Mouse (Mus musculus): Measurements from ENCODE around the gene Pim3. TPM values are rescaled to one million over a fixed set of nuclear protein-coding genes. Genes with fewer than 3 reads are reported as not detected.

The Pim3 gene
- polyA plus RNA-seq, 1 experiment from 2014 or later, result 42.0 TPM

DNA sequence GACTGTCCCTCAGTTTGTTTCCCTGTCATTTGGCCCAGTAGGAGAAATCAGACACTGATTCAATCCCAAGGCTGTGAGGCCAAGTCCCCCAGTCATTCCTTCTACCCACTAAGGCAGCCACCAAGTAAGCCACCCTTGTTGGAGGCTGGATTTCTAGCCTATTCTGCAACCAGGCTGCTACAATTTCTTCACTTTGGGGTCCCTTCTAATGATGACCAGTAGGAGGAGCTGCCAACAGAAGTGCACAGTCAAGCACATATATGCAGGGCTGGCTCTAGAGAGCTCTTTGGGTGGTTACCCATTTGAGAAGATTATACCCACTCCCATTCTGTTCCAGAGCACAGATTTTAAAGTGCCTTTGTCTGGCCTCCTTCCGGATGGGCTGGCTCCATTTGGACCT lies 41.1 kb downstream of the Pim3 start:
- WGBS, result 88% methylated on average over 1 of the region's 1 CpGs
- ATAC-seq (replicated peaks; ENCODE audit: low FRiP score), result no peak

GRCm38 (mm10) chr15:88904056-88904811 lies 42.2 kb downstream of the Pim3 start:
- DNase-seq (ENCODE audit: low spot score) (no peak), ATAC-seq (replicated peaks; ENCODE audit: low FRiP score) (no peak)
- H3K9me3 ChIP-seq (ENCODE audit: control insufficient read depth, low read length), result no peaks in the 10 kb centered on the region
- no peaks in the 10 kb centered on the region for H3K4me1 ChIP-seq (replicated peaks; ENCODE audit: control insufficient read depth, insufficient read depth, low read length)
- no peaks in the 10 kb centered on the region; the same call in 1 of the 2 replicates for H3K27me3 ChIP-seq (ENCODE audit: control insufficient read depth, insufficient read depth, low read length)
- no peak overlapping the region for H3K4me3 ChIP-seq (ENCODE audit: low read depth, low read length)
- no peak overlapping the region for H3K27ac ChIP-seq (ENCODE audit: low read depth, low read length)
- H3K36me3 ChIP-seq (ENCODE audit: control insufficient read depth, insufficient read depth, low read length), result no peaks in the 10 kb centered on the region
- H3K4me2 ChIP-seq (ENCODE audit: low read depth, low read length, severe bottlenecking), result no peak overlapping the region
- no peak overlapping the region for H3K9ac ChIP-seq (ENCODE audit: low read length)
- 85% methylated on average over 14 of the region's 14 CpGs for WGBS

More for the DNA sequence above, 41.1 kb downstream of the Pim3 start:
- no peaks in the 10 kb centered on the region; the same call in 1 of the 2 replicates for H3K27me3 ChIP-seq (ENCODE audit: control insufficient read depth, insufficient read depth, low read length)
- no peaks in the 10 kb centered on the region for H3K4me1 ChIP-seq (replicated peaks; ENCODE audit: control insufficient read depth, insufficient read depth, low read length)
- DNase-seq (ENCODE audit: low spot score), result no peak
- H3K4me3 ChIP-seq (ENCODE audit: low read depth, low read length), result no peak overlapping the region
- no peak overlapping the region for H3K27ac ChIP-seq (ENCODE audit: low read depth, low read length)
- H3K4me2 ChIP-seq (ENCODE audit: low read depth, low read length, severe bottlenecking), result no peak overlapping the region
- H3K9me3 ChIP-seq (ENCODE audit: control insufficient read depth, low read length), result no peaks in the 10 kb centered on the region
- H3K9ac ChIP-seq (ENCODE audit: low read length), result no peak overlapping the region
- H3K36me3 ChIP-seq (ENCODE audit: control insufficient read depth, insufficient read depth, low read length), result no peaks in the 10 kb centered on the region

GRCm38 (mm10) chr15:88906347-88906746 lies 44.4 kb downstream of the Pim3 start:
- Histone ChIP-seq H3K9me3 (ENCODE audit: control insufficient read depth, low read length) (no peaks in the 10 kb centered on the region), H3K4me3 (ENCODE audit: low read depth, low read length) (no peak overlapping the region), H3K27me3 (ENCODE audit: control insufficient read depth, insufficient read depth, low read length) (no peaks in the 10 kb centered on the region), H3K27ac (ENCODE audit: low read depth, low read length) (no peak overlapping the region), H3K4me2 (ENCODE audit: low read depth, low read length, severe bottlenecking) (no peak overlapping the region), H3K9ac (ENCODE audit: low read length) (no peak overlapping the region), H3K36me3 (ENCODE audit: control insufficient read depth, insufficient read depth, low read length) (no peaks in the 10 kb centered on the region), H3K4me1 (replicated peaks; ENCODE audit: control insufficient read depth, insufficient read depth, low read length) (no peaks in the 10 kb centered on the region)
- 73% methylated on average over 4 of the region's 4 CpGs for WGBS
- no peak for ATAC-seq (replicated peaks; ENCODE audit: low FRiP score)
- DNase-seq (ENCODE audit: low spot score), result no peak

GRCm38 (mm10) chr15:88915046-88915445 lies 53.1 kb downstream of the Pim3 start:
- Histone ChIP-seq H3K36me3 (ENCODE audit: control insufficient read depth, insufficient read depth, low read length) (no peaks in the 10 kb centered on the region), H3K4me1 (replicated peaks; ENCODE audit: control insufficient read depth, insufficient read depth, low read length) (no peaks in the 10 kb centered on the region), H3K4me2 (ENCODE audit: low read depth, low read length, severe bottlenecking) (no peak overlapping the region), H3K9me3 (ENCODE audit: control insufficient read depth, low read length) (no peaks in the 10 kb centered on the region), H3K27me3 (ENCODE audit: control insufficient read depth, insufficient read depth, low read length) (no peaks in the 10 kb centered on the region), H3K4me3 (ENCODE audit: low read depth, low read length) (no peak overlapping the region), H3K27ac (ENCODE audit: low read depth, low read length) (no peak overlapping the region), H3K9ac (ENCODE audit: low read length) (no peak overlapping the region)
- ATAC-seq (replicated peaks; ENCODE audit: low FRiP score) (no peak), DNase-seq (ENCODE audit: low spot score) (no peak)
- WGBS, result 94% methylated on average over 7 of the region's 7 CpGs

Other genes starting within 250 kb of the Pim3 start
- 29.0 TPM in 2 replicates for gene Brd1, start 128.0 kb upstream of the Pim3 start, polyA plus RNA-seq (2014; fragmentation: Nextera tagmentation; extraction: Ambion mirVana)
- gene Zbed4, start 110.5 kb upstream of the Pim3 start, polyA plus RNA-seq (2014; fragmentation: Nextera tagmentation; extraction: Ambion mirVana), result 43.6 and 47.2 TPM in 2 replicates
- gene Alg12, start 42.9 kb upstream of the Pim3 start, polyA plus RNA-seq (2014; fragmentation: Nextera tagmentation; extraction: Ambion mirVana), result 10.8 and 13.5 TPM in 2 replicates
- gene Creld2, start 42.5 kb upstream of the Pim3 start, polyA plus RNA-seq (2014; fragmentation: Nextera tagmentation; extraction: Ambion mirVana), result 79.4 and 89.4 TPM in 2 replicates
- 0.08 TPM in 1 of 2 replicates, not detected in the other for gene Ttll8, start 92.2 kb downstream of the Pim3 start, polyA plus RNA-seq (2014; fragmentation: Nextera tagmentation; extraction: Ambion mirVana)
- gene Mlc1, start 116.8 kb downstream of the Pim3 start, polyA plus RNA-seq (2014; fragmentation: Nextera tagmentation; extraction: Ambion mirVana), result 12.5 TPM in 2 replicates
- gene Mov10l1, start 120.7 kb downstream of the Pim3 start, polyA plus RNA-seq (2014; fragmentation: Nextera tagmentation; extraction: Ambion mirVana), result not detected in 2 replicates
- gene Panx2, start 197.5 kb downstream of the Pim3 start, polyA plus RNA-seq (2014; fragmentation: Nextera tagmentation; extraction: Ambion mirVana), result 0.71 and 0.83 TPM in 2 replicates
- gene Trabd, start 212.9 kb downstream of the Pim3 start, polyA plus RNA-seq (2014; fragmentation: Nextera tagmentation; extraction: Ambion mirVana), result 55.8 and 61.0 TPM in 2 replicates
- gene Selenoo, start 226.9 kb downstream of the Pim3 start, polyA plus RNA-seq (2014; fragmentation: Nextera tagmentation; extraction: Ambion mirVana), result 22.6 and 25.1 TPM in 2 replicates